Mouse (Mus musculus): ENCODE results near the gene Palm2.

DNA sequence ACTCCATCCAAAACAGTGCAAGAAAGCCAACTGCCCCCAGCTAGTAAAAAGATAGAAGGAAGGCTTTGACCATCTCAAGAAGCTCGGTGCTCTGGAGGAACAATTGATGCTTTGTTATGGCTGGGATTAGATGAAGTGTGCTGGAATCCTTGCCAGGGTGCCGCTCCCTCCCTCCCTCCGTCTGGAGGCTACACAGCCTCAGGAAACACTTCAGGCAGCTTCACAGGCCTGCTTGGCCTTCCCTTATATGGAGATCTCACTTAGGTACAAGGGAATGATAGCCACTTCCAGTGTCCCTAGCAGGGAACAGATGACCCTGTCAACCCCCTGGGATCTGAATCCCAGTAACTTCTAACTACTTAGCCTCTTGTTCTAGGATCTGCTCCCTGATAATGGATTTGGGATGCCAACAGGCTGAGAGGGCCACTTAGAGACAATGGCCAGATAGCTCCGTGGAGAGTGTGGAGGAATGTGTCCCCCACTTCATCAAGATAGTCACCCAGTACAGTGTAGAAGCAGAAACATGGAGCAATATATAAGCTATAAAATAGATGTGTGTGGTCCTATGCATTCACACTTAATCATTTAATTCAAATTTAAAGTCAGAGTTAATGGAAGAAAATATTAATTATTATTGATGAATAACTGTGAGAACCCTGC, 104.1 kb downstream of the Palm2 start:
- TF ChIP-seq CTCF (IDR thresholded peaks at IDR 0.05; ENCODE audit: low read depth) (no peak), EP300 (IDR thresholded peaks at IDR 0.05; ENCODE audit: low read depth) (no peak)

All from liver, postnatal 0 days (tissue).